Mouse (Mus musculus): Measurements from ENCODE around the gene Pax7.

Gene Pax7

GRCm38 (mm10) chr4:139833036-139833634 is at the start of gene Pax7:
TSS of gene Pax7 (minus strand) at chr4:139833528.
- DNase-seq (ENCODE audit: extremely low spot score) = peak; percentile 77

DNA sequence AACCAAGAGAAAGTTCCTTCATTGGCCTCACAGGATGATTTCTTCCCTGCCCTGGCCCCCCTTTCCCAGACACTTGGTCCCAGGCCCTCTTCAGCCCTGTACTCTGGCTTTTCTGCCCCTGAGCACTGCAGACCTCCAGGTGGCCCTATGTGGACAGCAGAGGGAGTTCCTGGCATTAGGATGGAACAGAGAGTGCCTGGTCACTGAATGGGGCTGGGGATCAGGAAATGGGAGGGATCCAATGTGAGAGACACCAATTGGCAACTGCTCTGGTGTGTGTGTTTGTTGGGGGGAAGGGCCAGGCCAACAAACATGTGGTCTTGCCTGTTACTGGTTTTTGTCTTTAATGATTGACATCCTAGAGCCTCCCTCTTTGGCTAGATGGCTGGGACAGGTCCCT is 48.5 kb upstream of the Pax7 start:
- DNase-seq (ENCODE audit: extremely low spot score) = no peak

GRCm38 (mm10) chr4:139879324-139879723 is 46.0 kb upstream of the Pax7 start:
- no peak for DNase-seq (ENCODE audit: extremely low spot score)

GRCm38 (mm10) chr4:139878443-139878842 is 45.1 kb upstream of the Pax7 start:
- DNase-seq (ENCODE audit: extremely low spot score) = no peak

GRCm38 (mm10) chr4:139877269-139877668 is 43.9 kb upstream of the Pax7 start:
- DNase-seq (ENCODE audit: extremely low spot score) = peak; percentile 80

- peak; percentile 79 for DNase-seq (ENCODE audit: extremely low spot score)
Measured at GRCm38 (mm10) chr4:139872595-139872994, 39.3 kb upstream of the Pax7 start.

GRCm38 (mm10) chr4:139871699-139872098 is 38.4 kb upstream of the Pax7 start:
- no peak for DNase-seq (ENCODE audit: extremely low spot score)

DNA sequence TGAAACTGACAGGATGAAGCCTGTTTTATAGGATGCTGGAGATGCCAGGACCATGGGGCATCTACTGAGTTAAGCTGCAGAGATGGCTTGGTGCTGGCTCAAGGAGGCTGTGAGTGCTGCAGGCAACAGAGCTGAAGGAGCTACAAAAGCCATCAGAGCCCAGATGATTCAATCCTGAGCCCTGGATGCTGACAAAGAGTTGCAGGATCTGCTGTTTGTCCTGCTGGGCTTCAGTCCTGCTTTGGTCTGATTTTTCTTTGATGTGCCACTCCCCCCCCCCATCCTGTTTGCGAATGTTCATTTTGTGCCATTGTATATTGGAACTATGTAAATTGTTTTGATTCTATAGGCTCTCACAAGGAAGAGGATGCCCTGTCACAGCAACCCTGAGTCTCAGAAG is 29.9 kb upstream of the Pax7 start:
- DNase-seq (ENCODE audit: extremely low spot score) = no peak

GRCm38 (mm10) chr4:139858635-139859176 is 25.4 kb upstream of the Pax7 start:
- peak; percentile 85 for DNase-seq (ENCODE audit: extremely low spot score)

DNA sequence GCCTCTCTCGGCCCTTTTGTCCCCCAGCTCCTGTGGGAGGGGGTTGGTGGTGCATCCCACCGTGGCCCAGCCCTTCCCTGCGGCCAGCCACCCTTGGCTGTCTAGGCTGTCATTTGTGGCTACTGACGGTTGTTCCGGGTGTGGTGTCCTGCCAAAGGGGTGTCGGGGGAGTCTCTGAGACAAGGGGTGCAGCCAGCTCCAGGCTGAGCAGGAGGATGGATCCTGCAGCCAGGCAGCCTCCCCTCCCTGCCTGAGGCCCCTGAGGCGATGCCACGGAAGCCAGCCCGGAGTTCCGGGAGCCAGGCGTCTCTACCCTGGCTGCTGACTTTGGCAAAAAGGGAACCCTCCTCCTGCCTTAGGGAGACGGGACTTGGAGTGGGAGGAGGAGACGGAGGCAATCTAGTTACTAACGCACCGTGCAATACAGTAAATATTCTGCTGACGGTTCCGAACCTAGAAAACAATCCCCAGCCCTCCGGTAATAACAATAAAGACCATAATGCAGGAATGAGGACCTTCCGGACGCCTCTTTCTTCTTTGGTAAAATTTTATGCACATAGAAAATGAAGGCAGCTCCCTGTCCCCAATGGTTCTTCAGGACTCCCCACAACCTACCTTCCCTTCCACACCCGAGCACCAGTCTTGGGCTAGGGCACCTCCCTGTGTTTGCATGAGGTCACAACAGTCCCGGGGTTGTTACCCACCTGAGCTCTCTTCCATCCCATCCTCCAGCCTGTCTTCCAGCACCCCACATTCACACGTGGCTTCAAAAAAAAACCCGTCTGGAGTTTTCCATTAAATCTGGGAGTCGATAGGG is 19.1 kb upstream of the Pax7 start:
- DNase-seq (ENCODE audit: extremely low spot score) = no peak

GRCm38 (mm10) chr4:139851387-139851786 is 18.1 kb upstream of the Pax7 start:
- no peak for DNase-seq (ENCODE audit: extremely low spot score)

GRCm38 (mm10) chr4:139850547-139851170 is 17.3 kb upstream of the Pax7 start:
- DNase-seq (ENCODE audit: extremely low spot score) = no peak

GRCm38 (mm10) chr4:139843456-139843855 is 10.1 kb upstream of the Pax7 start:
- DNase-seq (ENCODE audit: extremely low spot score) = peak; percentile 17

GRCm38 (mm10) chr4:139842919-139843318 is 9.6 kb upstream of the Pax7 start:
- DNase-seq (ENCODE audit: extremely low spot score) = no peak

DNA sequence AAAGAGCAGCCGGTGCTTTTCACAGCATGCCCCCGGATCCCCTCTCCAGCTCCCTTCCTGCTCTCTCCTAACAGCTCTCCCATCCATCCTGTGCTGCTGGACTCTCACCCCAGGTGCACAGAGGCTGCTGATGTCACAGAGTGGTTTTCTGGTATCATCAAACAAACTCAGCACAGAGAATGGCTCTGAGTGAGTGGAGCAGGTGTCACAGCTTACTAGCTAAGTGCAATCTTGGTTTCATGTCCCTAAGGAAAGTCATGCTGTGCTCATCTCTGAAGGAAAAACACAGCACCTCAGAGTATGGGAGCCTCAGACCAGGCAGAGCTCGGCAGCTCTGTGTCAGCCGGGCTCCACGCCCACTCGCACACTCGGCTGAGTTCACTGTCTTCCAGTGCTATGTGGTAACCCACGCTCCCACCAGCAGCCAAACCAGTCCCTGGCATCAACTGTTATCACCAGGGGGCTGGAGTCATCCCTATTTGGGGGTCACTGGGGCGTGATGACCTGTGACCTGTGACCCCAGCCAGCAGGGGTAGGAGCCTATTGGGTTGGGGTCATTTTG is 7.7 kb upstream of the Pax7 start:
- DNase-seq (ENCODE audit: extremely low spot score) = no peak

DNA sequence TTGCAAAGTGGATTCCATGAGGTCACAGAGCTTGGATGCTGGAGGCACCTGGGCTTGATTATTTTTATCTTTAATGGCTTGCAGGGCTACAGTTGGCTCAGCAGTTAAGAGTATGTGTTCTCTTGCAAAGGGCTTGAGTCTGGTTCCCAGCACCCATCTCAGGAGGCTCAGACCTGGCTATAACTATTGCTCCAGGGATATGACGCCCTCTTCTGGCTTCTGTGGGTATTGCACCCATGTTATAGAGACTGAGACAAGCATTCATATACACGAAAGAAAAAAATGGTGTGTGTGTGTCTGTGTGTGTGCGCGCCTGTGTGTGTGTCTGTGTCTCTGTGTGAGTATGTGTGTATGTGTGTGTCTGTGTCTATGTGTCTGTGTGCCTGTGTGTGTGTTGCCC is 7.1 kb upstream of the Pax7 start:
- DNase-seq (ENCODE audit: extremely low spot score) = no peak

DNA sequence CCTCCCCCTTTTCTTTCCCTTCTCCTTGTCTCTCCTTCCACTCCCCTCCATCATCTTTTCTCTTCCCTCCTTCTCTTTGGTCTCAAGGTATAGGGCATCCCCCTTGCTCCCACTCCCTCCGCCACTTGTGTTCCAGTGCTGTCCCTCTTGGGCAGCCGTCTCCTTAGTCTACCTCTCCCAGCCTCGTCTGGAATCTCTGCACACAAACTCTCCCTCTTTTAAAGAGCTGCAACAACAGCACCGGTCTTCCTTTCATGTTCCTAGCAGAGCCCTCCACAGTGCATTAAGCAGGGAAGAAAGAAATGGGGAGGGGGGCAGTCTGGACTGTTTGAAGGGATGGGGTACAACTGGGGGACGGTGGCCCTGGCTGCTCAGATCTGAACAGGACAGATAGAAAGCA is 3.4 kb upstream of the Pax7 start:
- DNase-seq (ENCODE audit: extremely low spot score) = no peak

DNA sequence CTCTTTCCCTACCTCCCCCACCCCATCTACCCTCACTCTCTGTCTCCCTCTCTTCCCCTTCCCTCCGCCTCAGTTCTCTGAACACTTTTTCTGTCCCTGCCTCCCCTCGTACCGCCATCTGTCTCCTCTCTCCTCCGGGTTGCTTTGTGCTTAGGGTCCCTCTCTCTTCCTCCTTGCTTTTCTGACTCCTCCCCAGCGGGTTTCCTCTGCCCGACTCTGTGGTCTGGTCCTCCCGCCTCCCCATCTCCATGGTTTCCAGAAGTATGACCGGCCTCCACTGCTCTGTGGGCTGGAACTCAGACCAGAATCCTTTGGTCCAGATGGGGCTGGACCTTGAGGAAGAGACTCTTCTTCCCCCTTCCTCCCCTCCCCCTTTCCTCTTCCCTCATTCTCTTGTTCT is 2.9 kb upstream of the Pax7 start:
- peak; percentile 66 for DNase-seq (ENCODE audit: extremely low spot score)

DNA sequence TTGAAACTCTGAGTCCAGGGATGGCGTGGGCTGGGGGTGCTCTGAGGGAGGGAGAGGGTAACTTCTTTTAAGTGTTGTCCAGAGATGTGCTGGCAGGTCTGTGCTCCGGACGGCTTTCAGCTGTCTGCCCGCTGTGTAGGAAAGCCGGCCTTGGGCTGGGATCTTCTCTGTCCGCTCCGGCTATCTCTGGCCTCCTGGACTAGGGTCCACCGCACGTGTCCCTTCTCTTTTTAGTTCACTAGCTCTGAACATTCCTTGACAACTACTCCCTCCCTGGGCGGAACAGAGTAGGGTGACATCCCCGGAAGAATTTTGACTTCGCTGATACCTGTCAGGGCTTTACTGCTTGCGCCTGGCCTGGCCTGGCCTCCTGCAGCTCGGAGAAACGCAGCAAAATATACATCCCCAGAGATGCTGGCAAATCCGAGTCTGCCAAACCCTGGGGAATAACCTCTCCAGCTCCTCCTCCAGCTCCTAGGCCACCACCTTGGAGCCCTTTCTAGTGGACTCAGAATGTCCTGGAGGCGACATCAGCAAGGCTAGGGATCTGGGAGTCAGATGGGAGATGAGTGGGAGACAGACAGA is 581 bp upstream of the Pax7 start:
- peak; percentile 51 for DNase-seq (ENCODE audit: extremely low spot score)

DNA sequence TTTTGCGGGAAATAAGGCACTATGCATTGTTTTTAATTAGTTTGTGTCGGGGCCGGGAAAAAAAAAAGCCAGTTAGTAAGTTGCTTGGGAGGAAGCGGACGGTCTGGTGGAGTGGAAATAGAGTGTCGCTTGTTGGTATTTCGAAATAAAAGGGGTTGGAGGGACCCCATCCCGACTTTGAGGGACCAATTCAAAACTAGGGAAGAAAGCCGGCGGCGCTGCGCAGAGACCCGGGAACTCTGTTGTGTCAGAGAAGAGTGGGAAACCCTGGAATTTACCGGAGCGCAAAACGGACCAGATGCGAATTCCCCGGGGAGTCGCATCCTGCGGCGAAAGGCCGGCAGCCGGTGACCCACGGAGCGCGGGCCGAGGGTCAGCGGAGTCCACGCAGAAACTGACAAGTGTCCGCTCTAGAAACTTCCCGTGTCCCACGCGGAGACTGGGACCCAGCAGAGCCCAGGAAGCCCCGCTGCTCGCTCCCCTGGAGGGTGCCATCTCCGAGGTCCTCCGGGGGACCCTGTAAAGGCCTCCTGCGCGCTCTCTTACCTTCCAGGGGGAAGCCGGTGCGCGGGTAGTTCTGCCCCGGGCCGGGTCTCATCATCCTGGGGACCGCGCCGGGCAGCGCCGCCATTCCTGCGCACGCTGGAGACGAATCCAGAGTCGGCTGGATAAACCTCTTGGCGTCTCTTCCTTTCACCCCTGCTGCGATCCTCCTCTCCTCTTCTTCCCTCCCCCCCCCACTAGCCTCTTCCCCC is 870 bp downstream of the Pax7 start:
- no peak for DNase-seq (ENCODE audit: extremely low spot score)

GRCm38 (mm10) chr4:139831501-139832230 is 1.7 kb downstream of the Pax7 start:
- DNase-seq (ENCODE audit: extremely low spot score) = no peak

All from embryo, embryonic 9.5 days (tissue).